Mouse (Mus musculus) thymus, adult 2 months (tissue): ENCODE measurements around the gene Dab1. TPM values are rescaled to one million over a fixed set of nuclear protein-coding genes. Genes with fewer than 3 reads are reported as not detected.

ENCODE experiments used
- DNase-seq: peaks from one replicate; pipeline ENCODE4 v3.0.0; 2021
- H3K27ac ChIP-seq: fragments of 200-500 bp; 2 replicates; pipeline ENCODE4 v1.5.1; 2012; ENCODE audit warnings: low read length, control low read depth; ENCODE audit not compliant: control insufficient read depth, insufficient read depth
- H3K27me3 ChIP-seq: fragments of 200-500 bp; 2 replicates; pipeline ENCODE4 v1.6.1; 2012; ENCODE audit warnings: mild to moderate bottlenecking, low read length, moderate library complexity, mixed read lengths; ENCODE audit not compliant: control insufficient read depth, insufficient read depth
- H3K36me3 ChIP-seq: fragments of 200-500 bp; 2 replicates; pipeline ENCODE4 v1.6.1; 2012; ENCODE audit warnings: mild to moderate bottlenecking, low read length, moderate library complexity; ENCODE audit not compliant: control insufficient read depth, insufficient read depth
- H3K4me1 ChIP-seq: fragments of 200-500 bp; replicated peaks from 2 replicates; pipeline ENCODE4 v1.6.1; 2012; ENCODE audit warnings: low read length; ENCODE audit not compliant: control insufficient read depth, insufficient read depth
- H3K4me3 ChIP-seq: fragments of 200-500 bp; 2 replicates; pipeline ENCODE4 v1.5.1; 2012; ENCODE audit warnings: mild to moderate bottlenecking, low read length, control low read depth, moderate library complexity; ENCODE audit not compliant: control insufficient read depth, insufficient read depth
- CTCF ChIP-seq: fragments of 200-500 bp; IDR thresholded peaks from 2 replicates; pipeline ENCODE4 v1.5.1; 2012; ENCODE audit warnings: mild to moderate bottlenecking, control low read depth, low read length, moderate library complexity, borderline replicate concordance; ENCODE audit not compliant: control insufficient read depth, poor library complexity, insufficient read depth; ENCODE audit errors: extremely low read depth
- POLR2A ChIP-seq: fragments of 200-500 bp; IDR thresholded peaks from 2 replicates; pipeline ENCODE4 v1.6.1; 2012; ENCODE audit warnings: mild to moderate bottlenecking, low read length, control low read depth, moderate library complexity; ENCODE audit not compliant: control insufficient read depth, poor library complexity, insufficient read depth; ENCODE audit errors: extremely low read depth
- WGBS: fragments of 180-500 bp; shearing (Covaris S2); methylation state at CpG from one replicate; pipeline ENCODE4 v1.1.7; 2018; 5-methylcytosine and 5-hydroxymethylcytosine counted together
- polyA plus RNA-seq: library from polyadenylated mRNA; depleted of rRNA; stranded (reverse); fragments of >200 nt; gene quantifications from 2 replicates; pipeline ENCODE4 v1.2.3, GENCODE M21; 2012

Gene Dab1
- polyA plus RNA-seq, 1 experiment = 0.28 TPM

DNA sequence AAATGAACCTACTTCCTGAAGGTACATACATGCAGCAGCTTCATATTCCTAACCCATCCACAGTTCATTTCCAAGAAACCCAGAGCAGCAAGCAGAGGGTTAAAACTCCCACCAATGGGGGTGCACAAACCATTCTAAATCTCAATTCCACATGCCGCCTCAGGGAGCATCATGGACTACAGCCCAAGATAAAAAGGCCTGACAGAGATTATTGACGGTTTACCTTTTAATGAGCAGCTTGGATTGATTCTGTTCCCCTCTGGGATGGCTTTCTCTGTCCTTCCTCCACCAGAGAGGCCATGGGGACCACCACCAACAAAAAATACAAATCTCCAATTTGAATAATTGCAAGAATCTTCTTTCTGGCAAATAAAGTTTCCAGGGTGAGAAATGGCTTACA, 407.7 kb downstream of the Dab1 start:
- TF ChIP-seq CTCF = no peak
- no peak for TF ChIP-seq POLR2A
- Histone ChIP-seq H3K27me3 (no peaks in the 10 kb centered on the region), H3K4me1 (no peaks in the 10 kb centered on the region), H3K27ac (no peak overlapping the region), H3K4me3 (no peak overlapping the region), H3K36me3 (no peaks in the 10 kb centered on the region)
- no peak for DNase-seq
- 67% methylated on average over 2 of the region's 2 CpGs for WGBS

GRCm38 (mm10) chr4:104027239-104027638, 408.1 kb downstream of the Dab1 start:
- DNase-seq = no peak
- no peak overlapping the region for H3K4me3 ChIP-seq
- H3K27me3 ChIP-seq = no peaks in the 10 kb centered on the region
- WGBS = 88% methylated on average over 1 of the region's 1 CpGs
- TF ChIP-seq CTCF (no peak), POLR2A (no peak)
- H3K4me1 ChIP-seq = no peaks in the 10 kb centered on the region
- H3K36me3 ChIP-seq = no peaks in the 10 kb centered on the region
- no peak overlapping the region for H3K27ac ChIP-seq

GRCm38 (mm10) chr4:104036091-104036490, 416.9 kb downstream of the Dab1 start:
- no peaks in the 10 kb centered on the region for H3K27me3 ChIP-seq
- TF ChIP-seq CTCF (no peak), POLR2A (no peak)
- no peak for DNase-seq
- H3K27ac ChIP-seq = no peak overlapping the region
- no peaks in the 10 kb centered on the region for H3K36me3 ChIP-seq
- H3K4me3 ChIP-seq = no peak overlapping the region
- no peaks in the 10 kb centered on the region for H3K4me1 ChIP-seq

DNA sequence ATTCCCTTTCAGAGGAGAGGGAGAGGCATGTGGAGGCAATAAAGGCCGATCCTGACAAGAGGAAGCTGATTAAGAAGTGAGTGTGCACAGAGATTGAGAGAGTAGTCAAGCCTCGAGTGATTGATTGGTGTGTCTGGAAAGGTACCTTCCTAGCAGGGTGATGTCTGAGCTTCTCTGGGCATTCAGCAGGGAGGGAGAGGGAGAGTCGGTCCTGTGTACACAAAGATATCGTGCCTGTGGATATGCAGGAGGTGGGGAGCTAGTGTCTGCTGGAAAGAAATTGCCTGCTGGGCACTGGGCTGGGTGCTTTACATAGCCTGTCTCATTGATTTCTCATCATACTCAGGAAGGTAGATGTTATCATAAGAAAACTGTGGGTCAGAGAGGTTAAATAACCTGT, 420.4 kb downstream of the Dab1 start:
- TF ChIP-seq CTCF (no peak), POLR2A (no peak)
- 54% methylated on average over 4 of the region's 4 CpGs for WGBS
- Histone ChIP-seq H3K4me3 (no peak overlapping the region), H3K27me3 (no peaks in the 10 kb centered on the region), H3K36me3 (no peaks in the 10 kb centered on the region), H3K27ac (no peak overlapping the region), H3K4me1 (no peaks in the 10 kb centered on the region)
- no peak for DNase-seq

DNA sequence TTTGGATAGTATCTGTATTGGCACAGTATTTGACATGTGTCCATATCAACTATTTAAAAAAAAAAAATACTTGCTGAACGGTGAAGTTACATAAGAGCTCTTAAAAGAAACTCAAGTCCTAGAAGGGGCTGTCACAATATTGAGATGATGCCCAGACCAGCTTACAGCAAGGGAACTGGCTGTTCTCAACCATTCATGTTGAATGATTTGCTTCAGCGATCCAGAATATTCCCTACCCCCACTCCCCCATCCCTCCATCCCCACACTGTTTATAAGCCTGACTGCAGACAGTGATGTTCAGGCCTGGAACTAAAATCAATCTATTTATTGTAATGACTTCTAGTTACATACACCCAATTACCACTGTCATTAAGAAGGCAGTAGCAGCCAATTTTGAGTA, 424.3 kb downstream of the Dab1 start:
- TF ChIP-seq CTCF (no peak), POLR2A (no peak)
- no peaks in the 10 kb centered on the region for H3K4me1 ChIP-seq
- H3K36me3 ChIP-seq = no peaks in the 10 kb centered on the region
- H3K27ac ChIP-seq = no peak overlapping the region
- DNase-seq = no peak
- WGBS = 94% methylated on average over 2 of the region's 2 CpGs
- no peak overlapping the region for H3K4me3 ChIP-seq
- no peaks in the 10 kb centered on the region for H3K27me3 ChIP-seq

GRCm38 (mm10) chr4:104044634-104045033, 425.5 kb downstream of the Dab1 start:
- no peaks in the 10 kb centered on the region for H3K4me1 ChIP-seq
- H3K27ac ChIP-seq = no peak overlapping the region
- no peaks in the 10 kb centered on the region for H3K27me3 ChIP-seq
- H3K36me3 ChIP-seq = no peaks in the 10 kb centered on the region
- 63% methylated on average over 3 of the region's 3 CpGs for WGBS
- no peak overlapping the region for H3K4me3 ChIP-seq
- DNase-seq = no peak
- TF ChIP-seq CTCF = no peak

- no peak for DNase-seq
- Histone ChIP-seq H3K36me3 (no peaks in the 10 kb centered on the region), H3K4me1 (no peaks in the 10 kb centered on the region), H3K4me3 (no peak overlapping the region), H3K27me3 (no peaks in the 10 kb centered on the region), H3K27ac (no peak overlapping the region)
- no peak for TF ChIP-seq POLR2A
- no peak for TF ChIP-seq CTCF
- 86% methylated on average over 7 of the region's 7 CpGs for WGBS
Measured at GRCm38 (mm10) chr4:104047966-104048804, 429.0 kb downstream of the Dab1 start.
